Mouse (Mus musculus): ENCODE results near the gene Arhgdig. TPM values are rescaled to one million over a fixed set of nuclear protein-coding genes. Genes with fewer than 3 reads are reported as not detected.

The Arhgdig gene
- polyA plus RNA-seq, 1 experiment from 2014 or later, result 3.9 TPM

GRCm38 (mm10) chr17:26237667-26238066 is 30.1 kb upstream of the Arhgdig start:
- 0 out of 2 replicates have a peak, but pooled peaks cover 3% of the 10 kb centered on the region for H3K36me3 ChIP-seq
- ATAC-seq (ENCODE audit: extremely low read depth, insufficient number of reproducible peaks, low FRiP score, low TSS enrichment), result no peak
- peaks cover 30% of the 10 kb centered on the region for H3K4me1 ChIP-seq
- no peaks in the 10 kb centered on the region for H3K9me3 ChIP-seq
- WGBS, result 77% methylated on average over 10 of the region's 10 CpGs
- no peak overlapping the region for H3K4me2 ChIP-seq
- H3K4me3 ChIP-seq, result no peak overlapping the region
- no peak overlapping the region for H3K9ac ChIP-seq
- no peaks in the 10 kb centered on the region for H3K27me3 ChIP-seq (replicated peaks)
- no peak overlapping the region for H3K27ac ChIP-seq (replicated peaks)

- Histone ChIP-seq H3K4me3 (no peak overlapping the region), H3K36me3 (0 out of 2 replicates have a peak, but pooled peaks cover 4% of the 10 kb centered on the region), H3K27me3 (replicated peaks) (no peaks in the 10 kb centered on the region), H3K4me1 (peaks cover 14% of the 10 kb centered on the region), H3K9me3 (no peaks in the 10 kb centered on the region), H3K27ac (replicated peaks) (no peak overlapping the region; the same call in 1 of the 2 replicates), H3K9ac (no peak overlapping the region), H3K4me2 (no peak overlapping the region)
- WGBS, result 57% methylated on average over 13 of the region's 13 CpGs
- ATAC-seq (ENCODE audit: extremely low read depth, insufficient number of reproducible peaks, low FRiP score, low TSS enrichment), result no peak
Observed at GRCm38 (mm10) chr17:26235077-26235815, 27.7 kb upstream of the Arhgdig start.

- H3K27me3 ChIP-seq (replicated peaks), result no peaks in the 10 kb centered on the region
- no peak overlapping the region for H3K9ac ChIP-seq
- no peak overlapping the region for H3K27ac ChIP-seq (replicated peaks)
- 81% methylated on average over 8 of the region's 8 CpGs for WGBS
- no peak overlapping the region for H3K4me3 ChIP-seq
- no peaks in the 10 kb centered on the region for H3K9me3 ChIP-seq
- H3K4me2 ChIP-seq, result no peak overlapping the region
- ATAC-seq (ENCODE audit: extremely low read depth, insufficient number of reproducible peaks, low FRiP score, low TSS enrichment), result no peak
- peaks cover 8% of the 10 kb centered on the region; the same call in 1 of the 2 replicates for H3K4me1 ChIP-seq
- H3K36me3 ChIP-seq, result 0 out of 2 replicates have a peak, but pooled peaks cover 4% of the 10 kb centered on the region
Observed at GRCm38 (mm10) chr17:26234386-26234785, 26.8 kb upstream of the Arhgdig start.

GRCm38 (mm10) chr17:26232863-26233262 is 25.3 kb upstream of the Arhgdig start:
- no peak for ATAC-seq (ENCODE audit: extremely low read depth, insufficient number of reproducible peaks, low FRiP score, low TSS enrichment)
- Histone ChIP-seq H3K4me1 (peaks cover 8% of the 10 kb centered on the region; the same call in 1 of the 2 replicates), H3K9me3 (no peaks in the 10 kb centered on the region), H3K9ac (no peak overlapping the region), H3K4me2 (no peak overlapping the region), H3K27ac (replicated peaks) (no peak overlapping the region), H3K4me3 (no peak overlapping the region), H3K36me3 (0 out of 2 replicates have a peak, but pooled peaks cover 4% of the 10 kb centered on the region), H3K27me3 (replicated peaks) (no peaks in the 10 kb centered on the region)
- WGBS, result 70% methylated on average over 8 of the region's 8 CpGs

- H3K9me3 ChIP-seq, result no peaks in the 10 kb centered on the region
- no peak overlapping the region for H3K9ac ChIP-seq
- no peak overlapping the region for H3K4me3 ChIP-seq
- H3K27me3 ChIP-seq (replicated peaks), result no peaks in the 10 kb centered on the region
- no peak overlapping the region for H3K27ac ChIP-seq (replicated peaks)
- no peak for ATAC-seq (ENCODE audit: extremely low read depth, insufficient number of reproducible peaks, low FRiP score, low TSS enrichment)
- 0 out of 2 replicates have a peak, but pooled peaks cover 4% of the 10 kb centered on the region for H3K36me3 ChIP-seq
- 80% methylated on average over 5 of the region's 5 CpGs for WGBS
- peaks cover 6% of the 10 kb centered on the region; the same call in 1 of the 2 replicates for H3K4me1 ChIP-seq
- no peak overlapping the region for H3K4me2 ChIP-seq
Observed at GRCm38 (mm10) chr17:26231156-26231555, 23.6 kb upstream of the Arhgdig start.

- peaks cover 10% of the 10 kb centered on the region for H3K4me1 ChIP-seq
- H3K9ac ChIP-seq, result no peak overlapping the region
- H3K27ac ChIP-seq (replicated peaks), result no peak overlapping the region
- H3K27me3 ChIP-seq (replicated peaks), result no peaks in the 10 kb centered on the region
- no peak for ATAC-seq (ENCODE audit: extremely low read depth, insufficient number of reproducible peaks, low FRiP score, low TSS enrichment)
- 90% methylated on average over 5 of the region's 5 CpGs for WGBS
- H3K4me2 ChIP-seq, result no peak overlapping the region
- H3K9me3 ChIP-seq, result no peaks in the 10 kb centered on the region
- H3K4me3 ChIP-seq, result no peak overlapping the region
- H3K36me3 ChIP-seq, result 0 out of 2 replicates have a peak, but pooled peaks cover 4% of the 10 kb centered on the region
Observed at GRCm38 (mm10) chr17:26229776-26230175, 22.2 kb upstream of the Arhgdig start.

- H3K9me3 ChIP-seq, result no peaks in the 10 kb centered on the region
- ATAC-seq (ENCODE audit: extremely low read depth, insufficient number of reproducible peaks, low FRiP score, low TSS enrichment), result no peak
- no peak overlapping the region for H3K4me3 ChIP-seq
- no peaks in the 10 kb centered on the region for H3K27me3 ChIP-seq (replicated peaks)
- no peak overlapping the region for H3K27ac ChIP-seq (replicated peaks)
- peaks cover 10% of the 10 kb centered on the region for H3K4me1 ChIP-seq
- no peak overlapping the region for H3K4me2 ChIP-seq
- H3K36me3 ChIP-seq, result 0 out of 2 replicates have a peak, but pooled peaks cover under 1% of the 10 kb centered on the region
- 62% methylated on average over 12 of the region's 12 CpGs for WGBS
- no peak overlapping the region for H3K9ac ChIP-seq
Observed at GRCm38 (mm10) chr17:26225150-26225549, 17.6 kb upstream of the Arhgdig start.

- Histone ChIP-seq H3K4me3 (no peak overlapping the region), H3K36me3 (peaks cover 27% of the 10 kb centered on the region), H3K9me3 (no peaks in the 10 kb centered on the region), H3K27ac (replicated peaks) (no peak overlapping the region), H3K4me1 (peaks cover 10% of the 10 kb centered on the region), H3K4me2 (no peak overlapping the region), H3K27me3 (replicated peaks) (no peaks in the 10 kb centered on the region), H3K9ac (no peak overlapping the region)
- ATAC-seq (ENCODE audit: extremely low read depth, insufficient number of reproducible peaks, low FRiP score, low TSS enrichment), result no peak
- 58% methylated on average over 2 of the region's 2 CpGs for WGBS
Observed at GRCm38 (mm10) chr17:26221508-26221907, 13.9 kb upstream of the Arhgdig start.

- H3K4me1 ChIP-seq, result no peaks in the 10 kb centered on the region
- H3K36me3 ChIP-seq, result peaks cover 37% of the 10 kb centered on the region
- 79% methylated on average over 11 of the region's 11 CpGs for WGBS
- no peak overlapping the region for H3K9ac ChIP-seq
- H3K27ac ChIP-seq (replicated peaks), result no peak overlapping the region
- no peaks in the 10 kb centered on the region for H3K9me3 ChIP-seq
- H3K27me3 ChIP-seq (replicated peaks), result peaks cover 9% of the 10 kb centered on the region; the same call in 1 of the 2 replicates
- H3K4me3 ChIP-seq, result no peak overlapping the region
- no peak overlapping the region for H3K4me2 ChIP-seq
- no peak for ATAC-seq (ENCODE audit: extremely low read depth, insufficient number of reproducible peaks, low FRiP score, low TSS enrichment)
Observed at GRCm38 (mm10) chr17:26212681-26213080, 5.1 kb upstream of the Arhgdig start.

GRCm38 (mm10) chr17:26212241-26212640 is 4.7 kb upstream of the Arhgdig start:
- Histone ChIP-seq H3K27ac (replicated peaks) (no peak overlapping the region), H3K4me1 (no peaks in the 10 kb centered on the region), H3K36me3 (peaks cover 36% of the 10 kb centered on the region), H3K4me2 (no peak overlapping the region), H3K9me3 (no peaks in the 10 kb centered on the region), H3K4me3 (no peak overlapping the region), H3K27me3 (replicated peaks) (peaks cover 13% of the 10 kb centered on the region; the same call in 1 of the 2 replicates), H3K9ac (no peak overlapping the region)
- no peak for ATAC-seq (ENCODE audit: extremely low read depth, insufficient number of reproducible peaks, low FRiP score, low TSS enrichment)
- 81% methylated on average over 7 of the region's 7 CpGs for WGBS

- no peak for ATAC-seq (ENCODE audit: extremely low read depth, insufficient number of reproducible peaks, low FRiP score, low TSS enrichment)
- H3K4me3 ChIP-seq, result no peak overlapping the region
- peaks cover 15% of the 10 kb centered on the region for H3K4me1 ChIP-seq
- no peaks in the 10 kb centered on the region for H3K36me3 ChIP-seq
- H3K9me3 ChIP-seq, result no peaks in the 10 kb centered on the region
- H3K27me3 ChIP-seq (replicated peaks), result peaks cover 69% of the 10 kb centered on the region
- H3K4me2 ChIP-seq, result no peak overlapping the region
- H3K9ac ChIP-seq, result no peak overlapping the region
- WGBS, result 52% methylated on average over 1 of the region's 1 CpGs
- no peak overlapping the region for H3K27ac ChIP-seq (replicated peaks)
Observed at GRCm38 (mm10) chr17:26206392-26206791, 1.2 kb downstream of the Arhgdig start.

GRCm38 (mm10) chr17:26204766-26205165 is 2.8 kb downstream of the Arhgdig start:
- 22% methylated on average over 11 of the region's 11 CpGs for WGBS
- H3K9ac ChIP-seq, result no peak overlapping the region
- H3K4me2 ChIP-seq, result no peak overlapping the region
- H3K36me3 ChIP-seq, result no peaks in the 10 kb centered on the region
- no peak overlapping the region for H3K27ac ChIP-seq (replicated peaks)
- peaks cover 26% of the 10 kb centered on the region for H3K4me1 ChIP-seq
- H3K4me3 ChIP-seq, result no peak overlapping the region
- peaks cover 79% of the 10 kb centered on the region for H3K27me3 ChIP-seq (replicated peaks)
- no peaks in the 10 kb centered on the region for H3K9me3 ChIP-seq
- ATAC-seq (ENCODE audit: extremely low read depth, insufficient number of reproducible peaks, low FRiP score, low TSS enrichment), result no peak
